Mouse (Mus musculus) T-helper 1 cell (primary cell): ENCODE results near the gene Cd209e.
"Not testable (repeated sequence)": the region's sequence is repeated elsewhere in the genome, so short reads cannot be mapped to it uniquely, and the experiment has no call there.

Source experiments
- in situ Hi-C: fragments of 300-600 bp; cut with MboI, MseI; formaldehyde crosslinking; loops from one replicate; pipeline ENCODE4 v1.15.1; 2025; ENCODE audit warnings: high pct_unique_total_duplicates

Gene Cd209e

DNA sequence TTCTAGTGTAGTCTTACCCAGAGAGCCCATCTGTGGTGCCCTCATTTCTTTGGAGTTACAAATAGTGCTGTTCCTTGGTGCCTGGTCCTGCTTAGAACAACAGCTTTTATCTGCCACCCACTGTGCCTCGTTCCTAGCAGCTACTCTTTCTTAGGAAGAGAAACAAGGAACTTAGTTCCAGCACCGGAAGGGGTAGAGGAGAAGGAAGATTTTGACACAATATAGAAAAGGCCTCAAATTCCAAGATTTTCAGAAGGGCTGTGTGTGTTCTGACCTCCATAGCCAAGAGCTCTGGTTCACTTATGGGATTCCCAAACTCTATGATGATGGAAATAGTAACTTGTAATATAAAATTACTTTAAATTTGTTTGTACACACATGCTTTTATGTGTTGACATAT is at the start of gene Cd209e:
Gene Cd209e, minus strand, starts transcription at position 101 of the 400 bp plus-strand sequence.
- in situ Hi-C loops, result no loop called here

DNA sequence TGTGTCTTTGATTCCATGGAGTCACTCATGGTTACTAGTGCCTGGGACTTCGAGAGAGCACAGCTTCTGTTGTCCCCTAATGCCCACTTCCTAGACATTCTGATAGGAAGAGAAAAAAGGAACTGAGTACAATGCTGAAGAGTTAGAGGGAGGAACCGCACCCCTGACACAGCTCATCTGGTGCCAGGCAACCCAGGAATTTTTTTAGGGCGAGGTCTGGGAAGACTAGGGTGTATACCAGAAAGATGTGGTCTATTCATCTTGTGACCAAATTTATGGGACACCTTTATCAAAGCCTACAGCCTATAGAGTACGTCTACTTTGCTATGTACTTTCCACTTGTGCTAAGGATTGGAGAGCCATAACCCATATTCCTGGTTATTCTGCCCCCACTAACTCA is 24.3 kb upstream of the Cd209e start, which contains the start of gene Cd209d:
Gene Cd209d, minus strand, starts transcription at position 101 of the 400 bp plus-strand sequence.
- in situ Hi-C loops, result no loop called here

DNA sequence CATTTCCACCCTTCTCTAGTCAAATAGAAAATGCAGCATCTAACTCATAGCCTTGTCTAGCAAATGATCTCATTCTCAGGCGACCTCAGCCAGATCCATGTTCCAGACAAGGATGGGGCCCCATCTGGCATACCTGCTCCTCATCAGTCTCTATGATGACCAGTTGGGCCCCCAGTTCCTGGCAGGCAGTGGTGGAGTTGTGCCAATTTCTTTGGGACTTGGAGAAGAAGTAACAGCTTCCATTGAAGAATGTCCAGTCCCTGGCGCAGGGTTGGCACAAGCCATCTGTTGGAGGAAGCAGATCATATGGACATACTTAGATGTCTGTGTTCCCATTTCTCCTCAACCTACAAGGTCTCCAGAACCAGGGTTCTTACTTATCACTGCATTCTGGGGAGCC is 22.0 kb upstream of the Cd209e start:
- in situ Hi-C loops, result no loop called here

DNA sequence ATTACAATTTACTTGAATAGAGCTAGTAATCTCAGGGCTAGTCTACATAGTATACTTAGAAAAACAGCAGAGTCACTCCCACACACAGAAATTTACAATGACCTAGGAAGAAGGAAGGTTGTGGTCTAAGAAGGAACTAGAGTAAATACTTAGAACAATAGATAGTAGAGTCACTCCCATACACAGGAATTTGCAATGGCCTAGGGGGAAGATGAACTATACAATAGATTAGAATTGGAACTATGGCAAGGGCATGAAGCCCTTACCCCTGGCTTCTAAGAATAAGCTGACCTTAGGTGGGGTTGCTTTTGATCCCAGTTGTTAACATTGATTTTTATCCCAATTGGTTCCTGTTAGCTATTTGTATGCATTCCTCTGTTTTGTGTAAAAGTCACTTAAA is 8.6 kb upstream of the Cd209e start:
- in situ Hi-C loops, result not testable (repeated sequence)

DNA sequence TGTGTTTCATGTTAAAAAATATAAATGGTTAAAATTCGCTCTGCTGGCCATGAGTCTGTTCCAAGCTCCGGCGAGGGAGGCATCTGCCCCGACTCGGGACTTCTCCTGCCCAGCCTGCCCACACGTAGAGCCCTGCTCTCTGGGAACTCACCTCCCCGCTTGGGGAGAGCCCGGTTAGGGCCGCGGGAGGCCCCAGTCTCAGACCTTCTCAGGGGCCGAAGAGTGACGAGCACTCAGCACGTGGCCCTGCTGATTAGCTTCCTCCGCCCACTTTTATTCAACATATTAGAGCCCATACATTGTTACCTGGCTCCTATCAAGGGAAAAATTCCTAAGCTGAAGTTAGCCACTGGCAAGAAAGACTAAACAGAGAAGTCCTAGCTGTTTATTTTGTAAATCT is 51.0 kb downstream of the Cd209e start:
- in situ Hi-C loops, result no loop called here
